Mouse (Mus musculus): ENCODE measurements at regions not wholly inside any gene's neighbourhood (a gene's known extent, or its start where the extent isn't known, plus 50 kb on each side); places are given as distances from the start of the nearest gene placed in this dataset.

DNA sequence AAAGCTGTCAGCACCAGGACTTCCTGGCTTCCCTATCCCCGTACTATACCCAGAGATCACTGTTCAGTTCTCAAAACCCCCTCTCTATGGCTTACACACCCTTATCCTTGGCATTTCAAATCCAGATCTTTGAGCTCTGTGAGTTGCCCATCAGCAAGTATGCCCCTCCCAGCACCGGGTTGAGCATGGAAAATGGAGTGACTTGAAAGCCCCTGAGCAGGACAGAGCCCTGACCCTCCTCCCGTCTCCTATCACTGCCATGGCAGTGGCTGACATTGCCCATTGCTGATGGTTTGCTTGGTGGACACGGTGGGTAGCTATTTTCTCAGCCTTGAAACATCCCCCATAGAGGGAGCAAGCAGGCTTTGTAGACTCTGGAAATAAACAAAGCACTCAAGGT is 135.9 kb upstream of the Agap1 start:
- ATAC-seq: no peak
- no peaks in the 10 kb centered on the region for H3K9me3 ChIP-seq (ENCODE audit: low read length)
- no peak overlapping the region for H3K27ac ChIP-seq (ENCODE audit: low read depth)
- DNase-seq: no peak
- WGBS (ENCODE audit: insufficient replicate concordance): 61% methylated on average over 4 of the region's 4 CpGs
- H3K4me3 ChIP-seq (ENCODE audit: low read depth, low read length): no peak overlapping the region
- no peak overlapping the region for H3K9ac ChIP-seq (replicated peaks)
- H3K4me1 ChIP-seq (ENCODE audit: insufficient read depth): no peaks in the 10 kb centered on the region
- TF ChIP-seq EP300 (IDR thresholded peaks at IDR 0.05; ENCODE audit: low read depth): no peak
- H3K27me3 ChIP-seq (ENCODE audit: insufficient read depth, low read length): no peaks in the 10 kb centered on the region
- no peaks in the 10 kb centered on the region for H3K36me3 ChIP-seq (replicated peaks; ENCODE audit: insufficient read depth, low read length)
- H3K4me2 ChIP-seq (ENCODE audit: low read depth, low read length): no peak overlapping the region

DNA sequence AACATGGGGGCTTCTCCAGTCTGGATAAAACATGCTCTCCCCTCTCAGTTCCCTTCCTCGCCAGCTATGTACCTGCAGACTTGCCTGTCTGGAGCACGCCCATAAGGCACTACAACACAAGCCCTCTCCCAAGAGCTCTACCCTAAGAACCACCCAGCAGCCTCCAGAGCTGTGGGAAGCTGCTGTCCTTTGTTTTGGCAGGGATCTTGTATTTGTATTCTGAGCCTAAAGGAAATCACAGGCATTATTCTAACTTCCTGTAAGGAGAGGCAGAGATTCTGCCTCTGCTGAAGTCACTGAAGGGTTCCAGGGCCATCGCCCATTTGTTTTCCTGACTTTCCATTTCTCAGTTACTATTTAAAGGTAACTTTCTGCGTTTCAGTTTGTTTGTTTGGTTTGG is 132.0 kb upstream of the Agap1 start:
- Histone ChIP-seq H3K4me1 (ENCODE audit: insufficient read depth) (no peaks in the 10 kb centered on the region), H3K4me2 (ENCODE audit: low read depth, low read length) (no peak overlapping the region), H3K9me3 (ENCODE audit: low read length) (no peaks in the 10 kb centered on the region), H3K9ac (replicated peaks) (no peak overlapping the region), H3K27ac (ENCODE audit: low read depth) (no peak overlapping the region), H3K36me3 (replicated peaks; ENCODE audit: insufficient read depth, low read length) (no peaks in the 10 kb centered on the region), H3K4me3 (ENCODE audit: low read depth, low read length) (no peak overlapping the region), H3K27me3 (ENCODE audit: insufficient read depth, low read length) (no peaks in the 10 kb centered on the region)
- 46% methylated on average over 4 of the region's 4 CpGs for WGBS (ENCODE audit: insufficient replicate concordance)
- DNase-seq (no peak), ATAC-seq (no peak)
- no peak for TF ChIP-seq EP300 (IDR thresholded peaks at IDR 0.05; ENCODE audit: low read depth)
- no peak for TF ChIP-seq CTCF (IDR thresholded peaks at IDR 0.05; ENCODE audit: low read depth)

DNA sequence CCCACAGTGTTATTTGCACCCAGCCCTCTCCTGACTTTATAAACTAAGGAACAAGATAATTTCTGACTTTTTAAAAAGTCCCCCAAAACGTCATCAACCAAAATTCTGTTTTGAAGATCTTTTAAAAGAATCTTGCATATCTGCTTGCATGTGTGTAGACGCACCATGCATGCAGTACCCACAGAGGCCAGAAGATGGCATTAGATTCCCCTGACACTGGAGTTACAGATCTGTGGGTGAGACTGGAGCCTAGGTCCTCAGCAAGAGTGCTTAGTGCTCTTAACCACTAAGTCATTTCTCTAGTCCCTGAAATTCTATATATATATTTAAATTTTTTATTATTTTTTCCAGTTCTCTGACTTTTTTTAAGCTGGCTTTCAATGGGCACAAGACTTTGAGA is 131.5 kb upstream of the Agap1 start:
- H3K36me3 ChIP-seq (replicated peaks; ENCODE audit: insufficient read depth, low read length): no peaks in the 10 kb centered on the region
- ATAC-seq: no peak
- H3K9ac ChIP-seq (replicated peaks): no peak overlapping the region
- DNase-seq: peak; percentile 63
- no peak overlapping the region for H3K27ac ChIP-seq (ENCODE audit: low read depth)
- 41% methylated on average over 2 of the region's 2 CpGs for WGBS (ENCODE audit: insufficient replicate concordance)
- H3K4me1 ChIP-seq (ENCODE audit: insufficient read depth): no peaks in the 10 kb centered on the region
- peak; percentile 69 for TF ChIP-seq CTCF (IDR thresholded peaks at IDR 0.05; ENCODE audit: low read depth)
- no peak for TF ChIP-seq EP300 (IDR thresholded peaks at IDR 0.05; ENCODE audit: low read depth)
- H3K4me3 ChIP-seq (ENCODE audit: low read depth, low read length): no peak overlapping the region
- H3K27me3 ChIP-seq (ENCODE audit: insufficient read depth, low read length): no peaks in the 10 kb centered on the region
- H3K9me3 ChIP-seq (ENCODE audit: low read length): no peaks in the 10 kb centered on the region
- H3K4me2 ChIP-seq (ENCODE audit: low read depth, low read length): no peak overlapping the region

DNA sequence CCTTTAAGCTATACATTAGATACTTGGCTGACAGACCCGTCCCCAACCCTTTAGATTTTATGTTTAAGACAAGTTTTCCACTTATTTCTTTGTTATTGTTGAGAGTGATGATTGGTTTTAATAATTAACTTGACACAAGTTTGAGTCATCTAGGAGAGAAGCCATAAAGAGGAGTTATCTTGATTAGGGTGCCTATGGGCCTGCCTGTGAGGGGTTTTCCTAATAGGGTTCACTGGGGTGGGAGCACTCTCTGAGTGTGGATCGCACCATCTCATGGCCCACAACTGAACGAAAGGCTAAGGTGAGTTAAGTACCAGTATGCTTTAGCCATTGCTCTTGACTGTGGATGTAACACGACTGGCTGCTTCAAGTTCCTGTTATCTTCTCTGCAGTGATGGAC is 123.3 kb upstream of the Agap1 start:
- DNase-seq: no peak
- Histone ChIP-seq H3K9ac (replicated peaks) (no peak overlapping the region), H3K4me2 (ENCODE audit: low read depth, low read length) (no peak overlapping the region), H3K9me3 (ENCODE audit: low read length) (no peaks in the 10 kb centered on the region), H3K4me3 (ENCODE audit: low read depth, low read length) (no peak overlapping the region), H3K36me3 (replicated peaks; ENCODE audit: insufficient read depth, low read length) (no peaks in the 10 kb centered on the region), H3K4me1 (ENCODE audit: insufficient read depth) (no peaks in the 10 kb centered on the region), H3K27ac (ENCODE audit: low read depth) (no peak overlapping the region), H3K27me3 (ENCODE audit: insufficient read depth, low read length) (no peaks in the 10 kb centered on the region)
- WGBS (ENCODE audit: insufficient replicate concordance): 77% methylated on average over 4 of the region's 4 CpGs
- no peak for ATAC-seq
- TF ChIP-seq EP300 (IDR thresholded peaks at IDR 0.05; ENCODE audit: low read depth): no peak
- no peak for TF ChIP-seq CTCF (IDR thresholded peaks at IDR 0.05; ENCODE audit: low read depth)

DNA sequence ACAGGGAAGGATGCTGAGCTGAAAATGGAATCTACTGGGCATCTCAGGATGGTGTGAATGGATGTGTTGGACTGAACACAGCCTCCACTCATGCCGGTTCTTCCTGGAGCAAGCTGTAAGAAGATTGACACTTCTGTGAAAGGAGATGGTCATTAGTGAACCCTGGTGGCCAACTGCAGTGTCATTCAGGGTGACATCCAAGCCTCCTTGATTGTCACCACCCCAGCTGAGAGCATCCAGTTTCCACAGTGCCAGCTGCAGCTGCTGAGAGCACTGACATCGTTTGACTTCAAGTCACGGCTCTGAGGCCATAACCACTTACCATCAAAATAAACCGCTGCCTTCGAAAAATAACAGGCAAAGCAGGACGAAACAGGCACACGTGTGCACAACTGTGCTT is 121.9 kb upstream of the Agap1 start:
- no peaks in the 10 kb centered on the region for H3K9me3 ChIP-seq (ENCODE audit: low read length)
- no peak overlapping the region for H3K4me2 ChIP-seq (ENCODE audit: low read depth, low read length)
- no peaks in the 10 kb centered on the region for H3K36me3 ChIP-seq (replicated peaks; ENCODE audit: insufficient read depth, low read length)
- no peaks in the 10 kb centered on the region for H3K4me1 ChIP-seq (ENCODE audit: insufficient read depth)
- WGBS (ENCODE audit: insufficient replicate concordance): 74% methylated on average over 7 of the region's 7 CpGs
- no peak for TF ChIP-seq CTCF (IDR thresholded peaks at IDR 0.05; ENCODE audit: low read depth)
- TF ChIP-seq EP300 (IDR thresholded peaks at IDR 0.05; ENCODE audit: low read depth): no peak
- H3K9ac ChIP-seq (replicated peaks): no peak overlapping the region
- ATAC-seq (no peak), DNase-seq (no peak)
- no peak overlapping the region for H3K4me3 ChIP-seq (ENCODE audit: low read depth, low read length)
- H3K27me3 ChIP-seq (ENCODE audit: insufficient read depth, low read length): no peaks in the 10 kb centered on the region
- H3K27ac ChIP-seq (ENCODE audit: low read depth): no peak overlapping the region

DNA sequence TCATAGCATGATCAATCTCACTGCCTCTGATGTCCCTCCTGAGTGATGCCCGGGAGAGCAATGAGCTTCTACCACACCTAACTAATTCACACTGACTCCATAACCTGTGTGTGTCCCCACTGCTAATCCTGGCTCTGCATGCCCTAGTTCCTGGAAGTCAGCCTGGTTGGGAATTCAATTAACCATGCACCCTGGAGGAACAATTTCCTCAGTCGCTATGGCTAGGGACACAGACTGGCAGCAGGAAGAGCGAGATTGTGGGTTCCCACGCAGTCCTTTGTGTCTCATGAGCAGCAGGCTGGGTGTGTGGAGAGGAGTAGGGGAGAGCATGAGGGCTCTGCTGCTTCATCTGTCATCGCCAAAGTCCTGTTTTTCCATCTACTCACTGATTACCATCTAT is 116.7 kb upstream of the Agap1 start:
- Histone ChIP-seq H3K9me3 (ENCODE audit: low read length) (no peaks in the 10 kb centered on the region), H3K4me3 (ENCODE audit: low read depth, low read length) (no peak overlapping the region), H3K9ac (replicated peaks) (no peak overlapping the region), H3K4me2 (ENCODE audit: low read depth, low read length) (no peak overlapping the region), H3K27me3 (ENCODE audit: insufficient read depth, low read length) (no peaks in the 10 kb centered on the region), H3K4me1 (ENCODE audit: insufficient read depth) (no peaks in the 10 kb centered on the region), H3K27ac (ENCODE audit: low read depth) (no peak overlapping the region), H3K36me3 (replicated peaks; ENCODE audit: insufficient read depth, low read length) (no peaks in the 10 kb centered on the region)
- no peak for TF ChIP-seq EP300 (IDR thresholded peaks at IDR 0.05; ENCODE audit: low read depth)
- no peak for TF ChIP-seq CTCF (IDR thresholded peaks at IDR 0.05; ENCODE audit: low read depth)
- DNase-seq: no peak
- 59% methylated on average over 5 of the region's 5 CpGs for WGBS (ENCODE audit: insufficient replicate concordance)
- no peak for ATAC-seq

DNA sequence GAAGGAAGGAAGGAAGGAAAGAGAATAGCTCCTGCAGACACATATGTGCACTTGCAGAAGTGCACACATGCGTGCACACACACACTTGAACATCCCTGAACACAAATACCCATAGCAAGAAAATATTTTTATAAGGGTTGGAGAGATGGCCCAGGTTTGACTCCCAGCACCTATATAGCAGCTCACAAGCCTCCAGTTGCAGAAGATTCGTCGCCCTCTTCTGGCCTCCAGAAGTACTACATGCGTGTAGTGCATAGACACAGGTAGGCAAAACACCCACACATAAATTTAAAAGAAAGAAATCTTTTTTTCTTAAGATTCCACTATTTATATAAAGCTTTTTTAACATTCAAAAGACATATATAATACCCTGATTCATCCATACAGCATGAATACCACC is 111.8 kb upstream of the Agap1 start:
- TF ChIP-seq EP300 (IDR thresholded peaks at IDR 0.05; ENCODE audit: low read depth) (no peak), CTCF (IDR thresholded peaks at IDR 0.05; ENCODE audit: low read depth) (peak; percentile 40)
- 52% methylated on average over 4 of the region's 4 CpGs for WGBS (ENCODE audit: insufficient replicate concordance)
- no peaks in the 10 kb centered on the region for H3K36me3 ChIP-seq (replicated peaks; ENCODE audit: insufficient read depth, low read length)

More for the DNA sequence above, 111.8 kb upstream of the Agap1 start:
- H3K27me3 ChIP-seq (ENCODE audit: insufficient read depth, low read length): no peaks in the 10 kb centered on the region
- H3K9ac ChIP-seq (replicated peaks): no peak overlapping the region
- no peak overlapping the region for H3K4me2 ChIP-seq (ENCODE audit: low read depth, low read length)
- no peaks in the 10 kb centered on the region for H3K9me3 ChIP-seq (ENCODE audit: low read length)
- H3K4me3 ChIP-seq (ENCODE audit: low read depth, low read length): no peak overlapping the region
- H3K4me1 ChIP-seq (ENCODE audit: insufficient read depth): no peaks in the 10 kb centered on the region
- ATAC-seq (no peak), DNase-seq (no peak)
- H3K27ac ChIP-seq (ENCODE audit: low read depth): no peak overlapping the region
